Mouse (Mus musculus) midbrain, embryonic 14.5 days (tissue): ENCODE data around the gene Gsg1l. TPM values are rescaled to one million over a fixed set of nuclear protein-coding genes. Genes with fewer than 3 reads are reported as not detected.

Experiments used
- ATAC-seq: fragments of 200-750 bp; cut with Nextera tagmentation; 2 replicates; pipeline ENCODE4 v1.8.0; 2017; ENCODE audit warnings: moderate number of reproducible peaks, moderate library complexity; ENCODE audit not compliant: low FRiP score, low TSS enrichment
- DNase-seq: peaks from one replicate; pipeline ENCODE4 v3.0.0-alpha.2; 2015
- H3K27ac ChIP-seq: fragments of 300-500 bp; sonication (generic); replicated peaks from 2 replicates; pipeline ENCODE4 v1.5.1; 2014; ENCODE audit warnings: mild to moderate bottlenecking, low read depth, low read length, moderate library complexity
- H3K27me3 ChIP-seq: fragments of 300-500 bp; sonication (generic); 2 replicates; pipeline ENCODE4 v1.6.1; 2014; ENCODE audit warnings: low read length, control low read depth, mixed read lengths; ENCODE audit not compliant: control insufficient read depth, insufficient read depth
- H3K36me3 ChIP-seq: fragments of 300-500 bp; sonication (generic); 2 replicates; pipeline ENCODE4 v1.6.1; 2014; ENCODE audit warnings: low read length, control low read depth; ENCODE audit not compliant: control insufficient read depth, insufficient read depth
- H3K4me1 ChIP-seq: fragments of 300-500 bp; sonication (generic); 2 replicates; pipeline ENCODE4 v1.6.1; 2014; ENCODE audit warnings: mild to moderate bottlenecking, antibody characterized with exemption, low read length, control low read depth; ENCODE audit not compliant: control insufficient read depth, insufficient read depth
- H3K4me2 ChIP-seq: fragments of 300-500 bp; sonication (generic); 2 replicates; pipeline ENCODE4 v1.6.1; 2014; ENCODE audit warnings: mild to moderate bottlenecking, low read length, moderate library complexity
- H3K4me3 ChIP-seq: fragments of 300-500 bp; sonication (generic); replicated peaks from 2 replicates; pipeline ENCODE4 v1.5.1; 2014; ENCODE audit warnings: low read depth, low read length
- H3K9ac ChIP-seq: fragments of 300-500 bp; sonication (generic); replicated peaks from 2 replicates; pipeline ENCODE4 v1.6.1; 2014; ENCODE audit warnings: mild to moderate bottlenecking, low read length, moderate library complexity
- H3K9me3 ChIP-seq: fragments of 300-500 bp; sonication (generic); 2 replicates; pipeline ENCODE4 v1.6.1; 2016; ENCODE audit warnings: low read length, control low read depth, mixed read lengths; ENCODE audit not compliant: control insufficient read depth
- WGBS: fragments of 180-500 bp; shearing (Covaris S2); extraction: QIAGEN DNeasy Blood & Tissue Kit; methylation state at CpG from one replicate; pipeline ENCODE4 v1.1.7; 2014; 5-methylcytosine and 5-hydroxymethylcytosine counted together
- polyA plus RNA-seq: library from polyadenylated mRNA; unstranded; fragments of >200 nt; fragmentation: Nextera tagmentation; extraction: Ambion mirVana; gene quantifications from 2 replicates; pipeline ENCODE4 v1.2.1, GENCODE M21; 2014

Gene Gsg1l
- polyA plus RNA-seq, 1 experiment from 2014 or later = 9.6 TPM

DNA sequence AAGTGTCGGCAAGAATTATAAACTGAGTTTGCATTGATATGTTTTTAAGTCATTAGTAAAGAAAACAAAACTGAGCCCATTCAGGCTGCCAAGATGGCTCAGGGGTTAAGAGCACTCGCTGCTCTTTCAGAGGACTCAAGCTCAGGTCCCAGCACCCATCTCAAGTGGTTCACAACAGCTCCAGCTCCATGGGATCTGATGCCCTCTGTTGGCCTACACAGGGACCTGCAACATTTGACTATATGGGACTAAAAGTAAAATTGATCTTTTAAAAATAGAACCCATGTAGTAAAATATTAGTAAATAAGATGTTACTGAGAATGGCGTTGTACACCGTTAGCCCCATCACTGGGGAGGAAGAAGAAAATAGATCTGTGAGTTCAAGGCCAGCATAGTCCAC, 11.9 kb downstream of the Gsg1l start:
- ATAC-seq = no peak
- Histone ChIP-seq H3K9ac (no peak overlapping the region), H3K27me3 (no peaks in the 10 kb centered on the region), H3K27ac (no peak overlapping the region), H3K4me2 (no peak overlapping the region), H3K4me3 (no peak overlapping the region), H3K36me3 (no peaks in the 10 kb centered on the region), H3K9me3 (no peaks in the 10 kb centered on the region), H3K4me1 (no peaks in the 10 kb centered on the region)
- DNase-seq = no peak
- 93% methylated on average over 4 of the region's 4 CpGs for WGBS

DNA sequence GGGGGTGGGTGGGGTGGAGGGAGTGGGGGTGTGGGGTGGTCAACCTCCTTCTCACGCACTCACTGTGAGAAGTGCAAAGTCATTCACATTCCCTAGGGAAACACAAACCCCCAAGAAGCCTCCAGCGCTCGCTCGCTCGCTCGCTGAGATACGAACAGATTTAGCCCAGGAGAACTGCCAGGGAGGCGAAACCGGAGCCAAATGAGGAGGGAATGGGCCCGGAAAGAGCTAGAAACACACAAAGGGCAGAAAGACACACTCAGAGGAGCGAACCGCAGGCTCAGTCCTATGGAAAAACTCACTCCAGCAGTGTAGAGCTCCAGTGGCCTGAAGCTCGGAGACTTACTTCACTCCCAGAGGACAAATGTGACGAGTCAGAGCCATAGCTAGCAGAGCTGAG, 15.4 kb downstream of the Gsg1l start:
- peak; percentile 58 for DNase-seq
- no peaks in the 10 kb centered on the region for H3K27me3 ChIP-seq
- no peak for ATAC-seq
- no peak overlapping the region for H3K4me2 ChIP-seq
- WGBS = 62% methylated on average over 14 of the region's 14 CpGs
- H3K9ac ChIP-seq = no peak overlapping the region
- no peaks in the 10 kb centered on the region for H3K9me3 ChIP-seq
- no peak overlapping the region for H3K27ac ChIP-seq
- no peaks in the 10 kb centered on the region for H3K36me3 ChIP-seq
- peaks cover 6% of the 10 kb centered on the region; the same call in 1 of the 2 replicates for H3K4me1 ChIP-seq
- no peak overlapping the region for H3K4me3 ChIP-seq

DNA sequence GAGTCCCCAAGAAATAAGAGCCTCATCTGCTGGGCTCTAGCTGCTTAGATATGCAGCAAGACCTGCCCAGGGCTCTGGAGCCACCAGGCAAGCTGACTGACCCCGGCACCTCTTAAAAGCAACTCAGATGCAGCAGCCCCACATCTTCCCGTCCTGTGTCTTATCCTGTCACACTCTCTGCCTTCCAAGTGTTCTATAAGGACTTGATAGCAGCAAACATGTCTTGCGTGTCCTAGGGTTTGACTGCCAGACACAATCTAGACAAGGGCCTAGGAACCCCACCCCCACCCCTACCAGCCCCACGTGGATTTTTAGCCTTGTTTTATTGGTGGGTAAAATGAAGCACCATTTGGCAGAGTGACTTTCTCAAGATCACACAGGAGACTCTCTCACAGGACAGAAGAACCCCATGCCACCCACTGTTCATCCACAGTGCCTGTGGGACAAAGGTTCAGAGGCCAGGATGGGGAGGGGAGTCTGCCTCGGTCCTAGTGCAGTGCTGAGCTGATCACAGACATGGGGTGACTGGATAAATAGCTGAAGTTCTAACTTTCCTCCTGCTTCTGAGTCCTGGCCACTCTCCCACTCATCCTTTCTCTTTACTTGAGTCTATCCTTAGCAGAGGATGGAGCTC, 16.9 kb downstream of the Gsg1l start:
- no peaks in the 10 kb centered on the region for H3K27me3 ChIP-seq
- ATAC-seq (no peak), DNase-seq (no peak)
- WGBS = 67% methylated on average over 5 of the region's 5 CpGs
- no peaks in the 10 kb centered on the region for H3K36me3 ChIP-seq
- H3K4me1 ChIP-seq = peaks cover 6% of the 10 kb centered on the region; the same call in 1 of the 2 replicates
- H3K4me2 ChIP-seq = no peak overlapping the region
- H3K27ac ChIP-seq = no peak overlapping the region
- H3K9ac ChIP-seq = no peak overlapping the region
- H3K9me3 ChIP-seq = no peaks in the 10 kb centered on the region
- H3K4me3 ChIP-seq = no peak overlapping the region

DNA sequence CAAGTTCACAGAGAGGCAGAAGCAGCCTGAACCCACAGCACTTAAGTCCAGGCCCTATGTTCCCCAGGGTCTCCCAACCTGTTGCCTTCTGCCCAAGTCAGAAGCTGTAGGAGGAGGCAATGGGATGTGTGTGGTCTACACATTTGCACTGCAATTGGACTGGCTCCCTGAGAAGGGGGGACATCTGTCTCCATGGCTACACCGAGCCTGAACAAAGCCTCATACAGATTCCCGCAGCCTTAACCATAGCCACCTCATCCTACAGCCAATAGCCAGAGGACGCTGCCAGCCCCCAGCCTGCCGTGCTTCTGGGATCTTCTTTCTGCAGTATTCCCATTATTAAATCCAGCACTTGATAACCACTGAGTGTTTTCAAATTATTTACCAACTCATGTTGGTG, 20.0 kb downstream of the Gsg1l start:
- no peak overlapping the region for H3K4me3 ChIP-seq
- 17% methylated on average over 4 of the region's 4 CpGs for WGBS
- no peak overlapping the region for H3K4me2 ChIP-seq
- DNase-seq = peak; percentile 50
- H3K27me3 ChIP-seq = no peaks in the 10 kb centered on the region
- H3K27ac ChIP-seq = no peak overlapping the region
- no peak for ATAC-seq
- H3K4me1 ChIP-seq = peaks cover 13% of the 10 kb centered on the region
- H3K36me3 ChIP-seq = no peaks in the 10 kb centered on the region
- H3K9ac ChIP-seq = no peak overlapping the region
- H3K9me3 ChIP-seq = no peaks in the 10 kb centered on the region

DNA sequence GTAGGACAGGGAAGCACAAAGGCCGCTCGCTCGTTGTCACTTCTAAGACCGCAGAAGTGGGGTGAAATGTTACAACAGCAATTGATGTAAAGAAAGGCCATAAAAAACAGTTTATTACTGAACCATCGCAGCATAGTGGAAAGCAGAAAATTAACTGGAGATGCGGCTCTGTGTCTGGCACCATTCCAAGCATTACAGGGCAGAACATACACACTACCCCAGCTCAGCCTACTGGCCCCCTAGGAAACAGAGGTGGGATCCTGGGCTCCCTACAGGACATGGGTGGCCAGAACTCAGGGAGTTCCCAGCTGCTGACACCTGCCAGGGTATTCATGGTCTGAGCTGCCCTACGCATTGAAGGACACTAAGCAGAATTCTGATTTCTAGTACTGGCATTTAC, 23.3 kb downstream of the Gsg1l start:
- peak; percentile 43 for DNase-seq
- Histone ChIP-seq H3K9ac (no peak overlapping the region), H3K4me2 (no peak overlapping the region), H3K36me3 (no peaks in the 10 kb centered on the region), H3K27ac (no peak overlapping the region), H3K4me3 (no peak overlapping the region), H3K9me3 (no peaks in the 10 kb centered on the region), H3K4me1 (peaks cover 26% of the 10 kb centered on the region), H3K27me3 (no peaks in the 10 kb centered on the region)
- ATAC-seq = no peak
- WGBS = 52% methylated on average over 7 of the region's 7 CpGs

DNA sequence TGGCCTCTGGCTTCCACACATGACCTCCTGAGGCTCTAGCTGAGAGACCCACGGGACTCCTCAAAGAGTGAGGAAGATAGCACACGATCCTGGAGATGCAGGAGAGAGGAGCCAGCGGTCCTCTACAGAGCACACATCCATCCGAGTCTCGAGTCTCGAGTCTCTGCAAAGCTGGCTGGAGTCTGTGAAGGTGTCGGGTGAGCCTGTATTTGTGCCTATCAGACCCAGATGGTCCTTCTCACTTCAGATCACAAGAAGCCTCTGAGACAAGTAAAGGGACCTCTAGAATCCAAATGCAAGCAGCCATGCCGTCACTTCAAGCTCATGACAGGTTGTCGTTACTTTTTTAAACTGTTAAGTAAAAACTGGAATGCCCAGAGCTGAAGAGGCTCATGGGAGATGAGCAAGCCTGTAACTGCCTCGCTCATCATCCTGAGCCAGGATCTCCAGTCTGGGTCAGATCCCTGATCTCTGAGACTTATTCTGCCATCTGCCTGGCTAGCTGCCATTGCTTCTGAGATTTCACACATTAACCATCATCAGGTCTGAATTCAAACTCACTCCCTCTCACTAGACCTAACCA, 24.8 kb downstream of the Gsg1l start:
- H3K9me3 ChIP-seq = no peaks in the 10 kb centered on the region
- no peaks in the 10 kb centered on the region for H3K27me3 ChIP-seq
- H3K36me3 ChIP-seq = no peaks in the 10 kb centered on the region
- 79% methylated on average over 10 of the region's 10 CpGs for WGBS
- no peak overlapping the region for H3K4me2 ChIP-seq
- H3K4me3 ChIP-seq = no peak overlapping the region
- H3K27ac ChIP-seq = no peak overlapping the region
- ATAC-seq = no peak
- peaks cover 32% of the 10 kb centered on the region for H3K4me1 ChIP-seq
- H3K9ac ChIP-seq = no peak overlapping the region
- no peak for DNase-seq

DNA sequence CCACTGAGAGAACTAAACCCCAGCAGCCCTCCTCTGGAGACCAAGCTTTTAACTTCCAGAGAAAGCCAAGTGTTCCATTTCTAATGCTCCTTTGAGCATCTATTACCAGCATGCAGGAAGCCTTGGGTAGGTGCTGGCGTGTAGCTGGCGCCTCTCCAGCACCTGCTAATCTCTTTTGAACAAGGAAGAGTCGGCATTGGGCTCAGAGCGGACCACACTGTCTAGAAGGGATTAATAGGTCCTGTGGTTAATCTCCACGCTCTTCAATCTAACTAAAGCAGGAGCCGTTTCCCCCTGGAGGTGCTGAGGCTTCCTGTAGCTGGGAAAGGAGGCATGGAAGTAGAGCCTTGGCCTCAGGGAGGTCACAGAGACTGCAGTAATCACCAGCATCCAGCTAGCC, 27.6 kb downstream of the Gsg1l start:
- Histone ChIP-seq H3K27me3 (no peaks in the 10 kb centered on the region), H3K27ac (no peak overlapping the region; the same call in 1 of the 2 replicates), H3K9me3 (no peaks in the 10 kb centered on the region), H3K36me3 (no peaks in the 10 kb centered on the region), H3K9ac (no peak overlapping the region), H3K4me3 (no peak overlapping the region), H3K4me2 (no peak overlapping the region), H3K4me1 (peaks cover 28% of the 10 kb centered on the region)
- ATAC-seq (no peak), DNase-seq (peak; percentile 75)
- WGBS = 14% methylated on average over 6 of the region's 6 CpGs

DNA sequence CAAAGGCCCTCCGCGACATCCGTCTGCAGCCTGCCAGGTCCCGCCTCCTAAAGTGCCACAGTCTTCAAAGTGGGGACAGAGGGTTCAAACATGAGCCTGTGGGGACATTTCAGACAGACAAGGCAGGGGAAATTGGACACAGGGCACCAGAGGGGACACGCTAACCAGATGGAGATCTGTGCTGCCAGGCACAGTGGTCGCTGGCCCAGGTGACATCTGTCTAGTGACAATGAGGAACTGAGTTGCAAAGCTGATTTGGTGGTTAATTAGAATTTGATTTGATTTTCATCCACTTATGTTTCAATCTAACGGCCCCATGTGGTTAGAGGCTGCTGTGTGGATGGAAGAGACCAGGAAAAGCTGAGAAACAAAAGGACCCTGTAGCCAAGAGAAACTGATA, 28.6 kb downstream of the Gsg1l start:
- no peak for DNase-seq
- Histone ChIP-seq H3K9ac (no peak overlapping the region), H3K4me3 (no peak overlapping the region), H3K4me1 (0 out of 2 replicates have a peak, but pooled peaks cover 22% of the 10 kb centered on the region), H3K9me3 (no peaks in the 10 kb centered on the region), H3K36me3 (no peaks in the 10 kb centered on the region), H3K27me3 (no peaks in the 10 kb centered on the region), H3K27ac (no peak overlapping the region), H3K4me2 (no peak overlapping the region)
- WGBS = 68% methylated on average over 7 of the region's 7 CpGs
- ATAC-seq = no peak

DNA sequence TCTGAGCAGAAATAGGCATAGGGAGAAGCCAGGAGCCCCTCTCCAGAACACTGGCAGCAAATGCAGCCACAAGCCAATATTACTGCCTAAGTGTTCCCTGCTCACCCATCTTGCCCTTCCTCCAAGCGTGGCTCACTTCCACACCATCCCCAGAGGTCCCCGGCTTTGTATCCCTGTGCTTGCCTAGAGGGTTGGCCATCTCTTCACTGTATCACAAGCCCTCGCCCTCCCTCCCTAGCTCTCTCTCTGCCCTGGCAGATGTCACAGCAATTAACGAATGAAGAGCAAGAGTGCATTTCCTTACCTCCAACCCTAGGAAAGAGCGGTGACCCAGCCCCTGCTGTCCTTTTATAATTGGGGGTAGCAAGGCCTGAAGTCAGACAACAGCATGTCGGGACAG, 30.3 kb downstream of the Gsg1l start:
- no peak for DNase-seq
- H3K27me3 ChIP-seq = no peaks in the 10 kb centered on the region
- no peak overlapping the region for H3K4me2 ChIP-seq
- H3K9me3 ChIP-seq = no peaks in the 10 kb centered on the region
- H3K4me1 ChIP-seq = 0 out of 2 replicates have a peak, but pooled peaks cover 21% of the 10 kb centered on the region
- WGBS = 38% methylated on average over 6 of the region's 6 CpGs
- no peak overlapping the region for H3K9ac ChIP-seq
- no peak for ATAC-seq
- H3K27ac ChIP-seq = no peak overlapping the region
- H3K36me3 ChIP-seq = no peaks in the 10 kb centered on the region
- H3K4me3 ChIP-seq = no peak overlapping the region
